Mouse (Mus musculus): Measurements from ENCODE around the gene Npl. TPM values are rescaled to one million over a fixed set of nuclear protein-coding genes. Genes with fewer than 3 reads are reported as not detected.
"Not testable (repeated sequence)": the region's sequence is repeated elsewhere in the genome, so short reads cannot be mapped to it uniquely, and the experiment has no call there.

The Npl gene
- polyA plus RNA-seq, 1 experiment, result 3.8 TPM

- Histone ChIP-seq H3K4me3 (replicated peaks; ENCODE audit: insufficient read depth, low read depth, low read length) (no peak overlapping the region), H3K4me1 (ENCODE audit: control insufficient read depth, insufficient read depth, low read length) (no peaks in the 10 kb centered on the region), H3K27me3 (ENCODE audit: control insufficient read depth, insufficient read depth, low read length) (no peaks in the 10 kb centered on the region), H3K27ac (ENCODE audit: insufficient read depth, low read length) (no peak overlapping the region)
- TF ChIP-seq POLR2A (IDR thresholded peaks at IDR 0.05; ENCODE audit: borderline replicate concordance, insufficient read depth, low read length), result no peak
- TF ChIP-seq CTCF (IDR thresholded peaks at IDR 0.05; ENCODE audit: borderline replicate concordance, insufficient read depth, low read depth, low read length), result no peak
- 28% methylated on average over 4 of the region's 4 CpGs for WGBS
- no peak for DNase-seq
Measured at GRCm38 (mm10) chr1:153493338-153493737, 56.5 kb downstream of the Npl start.

- no peak overlapping the region for H3K27ac ChIP-seq (ENCODE audit: insufficient read depth, low read length)
- H3K27me3 ChIP-seq (ENCODE audit: control insufficient read depth, insufficient read depth, low read length), result no peaks in the 10 kb centered on the region
- H3K4me1 ChIP-seq (ENCODE audit: control insufficient read depth, insufficient read depth, low read length), result no peaks in the 10 kb centered on the region
- TF ChIP-seq POLR2A (IDR thresholded peaks at IDR 0.05; ENCODE audit: borderline replicate concordance, insufficient read depth, low read length) (no peak), CTCF (IDR thresholded peaks at IDR 0.05; ENCODE audit: borderline replicate concordance, insufficient read depth, low read depth, low read length) (no peak)
- 87% methylated on average over 1 of the region's 1 CpGs for WGBS
- no peak for DNase-seq
- H3K4me3 ChIP-seq (replicated peaks; ENCODE audit: insufficient read depth, low read depth, low read length), result no peak overlapping the region
Measured at GRCm38 (mm10) chr1:153491822-153492221, 58.0 kb downstream of the Npl start.

GRCm38 (mm10) chr1:153491345-153491744, 58.5 kb downstream of the Npl start:
- WGBS, result 93% methylated on average over 2 of the region's 2 CpGs
- DNase-seq, result no peak

GRCm38 (mm10) chr1:153489963-153490362, 59.9 kb downstream of the Npl start:
- TF ChIP-seq POLR2A (IDR thresholded peaks at IDR 0.05; ENCODE audit: borderline replicate concordance, insufficient read depth, low read length) (no peak), CTCF (IDR thresholded peaks at IDR 0.05; ENCODE audit: borderline replicate concordance, insufficient read depth, low read depth, low read length) (no peak)
- 84% methylated on average over 4 of the region's 4 CpGs for WGBS
- no peak for DNase-seq
- Histone ChIP-seq H3K4me1 (ENCODE audit: control insufficient read depth, insufficient read depth, low read length) (peaks cover 4% of the 10 kb centered on the region; the same call in 1 of the 2 replicates), H3K27me3 (ENCODE audit: control insufficient read depth, insufficient read depth, low read length) (no peaks in the 10 kb centered on the region), H3K27ac (ENCODE audit: insufficient read depth, low read length) (no peak overlapping the region), H3K4me3 (replicated peaks; ENCODE audit: insufficient read depth, low read depth, low read length) (no peak overlapping the region)

More at GRCm38 (mm10) chr1:153491345-153491744, 58.5 kb downstream of the Npl start:
- no peaks in the 10 kb centered on the region for H3K4me1 ChIP-seq (ENCODE audit: control insufficient read depth, insufficient read depth, low read length)
- H3K27ac ChIP-seq (ENCODE audit: insufficient read depth, low read length), result no peak overlapping the region
- TF ChIP-seq POLR2A (IDR thresholded peaks at IDR 0.05; ENCODE audit: borderline replicate concordance, insufficient read depth, low read length) (no peak), CTCF (IDR thresholded peaks at IDR 0.05; ENCODE audit: borderline replicate concordance, insufficient read depth, low read depth, low read length) (no peak)
- no peaks in the 10 kb centered on the region for H3K27me3 ChIP-seq (ENCODE audit: control insufficient read depth, insufficient read depth, low read length)
- H3K4me3 ChIP-seq (replicated peaks; ENCODE audit: insufficient read depth, low read depth, low read length), result no peak overlapping the region

- H3K4me1 ChIP-seq (ENCODE audit: control insufficient read depth, insufficient read depth, low read length), result peaks cover 4% of the 10 kb centered on the region; the same call in 1 of the 2 replicates
- H3K27me3 ChIP-seq (ENCODE audit: control insufficient read depth, insufficient read depth, low read length), result no peaks in the 10 kb centered on the region
- TF ChIP-seq POLR2A (IDR thresholded peaks at IDR 0.05; ENCODE audit: borderline replicate concordance, insufficient read depth, low read length) (no peak), CTCF (IDR thresholded peaks at IDR 0.05; ENCODE audit: borderline replicate concordance, insufficient read depth, low read depth, low read length) (no peak)
- WGBS, result 57% methylated on average over 2 of the region's 2 CpGs
- no peak overlapping the region for H3K4me3 ChIP-seq (replicated peaks; ENCODE audit: insufficient read depth, low read depth, low read length)
- H3K27ac ChIP-seq (ENCODE audit: insufficient read depth, low read length), result no peak overlapping the region
- DNase-seq, result no peak
Measured at GRCm38 (mm10) chr1:153489540-153489939, 60.3 kb downstream of the Npl start.

- H3K27me3 ChIP-seq (ENCODE audit: control insufficient read depth, insufficient read depth, low read length), result no peaks in the 10 kb centered on the region
- TF ChIP-seq CTCF (IDR thresholded peaks at IDR 0.05; ENCODE audit: borderline replicate concordance, insufficient read depth, low read depth, low read length) (no peak), POLR2A (IDR thresholded peaks at IDR 0.05; ENCODE audit: borderline replicate concordance, insufficient read depth, low read length) (no peak)
- H3K4me3 ChIP-seq (replicated peaks; ENCODE audit: insufficient read depth, low read depth, low read length), result no peak overlapping the region
- DNase-seq, result no peak
- peaks cover 4% of the 10 kb centered on the region; the same call in 1 of the 2 replicates for H3K4me1 ChIP-seq (ENCODE audit: control insufficient read depth, insufficient read depth, low read length)
- WGBS, result 48% methylated on average over 7 of the region's 7 CpGs
- no peak overlapping the region for H3K27ac ChIP-seq (ENCODE audit: insufficient read depth, low read length)
Measured at GRCm38 (mm10) chr1:153489132-153489531, 60.7 kb downstream of the Npl start.

GRCm38 (mm10) chr1:153487500-153487879, 62.4 kb downstream of the Npl start, which contains the start of gene Dhx9:
Gene Dhx9 (minus strand): TSS chr1:153487660.
- Histone ChIP-seq H3K27me3 (ENCODE audit: control insufficient read depth, insufficient read depth, low read length) (no peaks in the 10 kb centered on the region), H3K27ac (ENCODE audit: insufficient read depth, low read length) (peak within 1 kb of the TSS; percentile 13; the same call in 1 of the 2 replicates), H3K4me1 (ENCODE audit: control insufficient read depth, insufficient read depth, low read length) (peaks cover 4% of the 10 kb centered on the region; the same call in 1 of the 2 replicates), H3K4me3 (replicated peaks; ENCODE audit: insufficient read depth, low read depth, low read length) (peak within 1 kb of the TSS; percentile 69)
- TF ChIP-seq POLR2A (IDR thresholded peaks at IDR 0.05; ENCODE audit: borderline replicate concordance, insufficient read depth, low read length) (peak; percentile 97), CTCF (IDR thresholded peaks at IDR 0.05; ENCODE audit: borderline replicate concordance, insufficient read depth, low read depth, low read length) (no peak)
- peak; percentile 97 to 98 for DNase-seq
- 1% methylated on average over 35 of the region's 35 CpGs for WGBS

- WGBS, result under 1% methylated on average over 64 of the region's 64 CpGs
- Histone ChIP-seq H3K4me3 (replicated peaks; ENCODE audit: insufficient read depth, low read depth, low read length) (peak overlapping the region; percentile 69), H3K4me1 (ENCODE audit: control insufficient read depth, insufficient read depth, low read length) (peaks cover 4% of the 10 kb centered on the region; the same call in 1 of the 2 replicates)
Measured at GRCm38 (mm10) chr1:153486767-153487499, 62.9 kb downstream of the Npl start.

GRCm38 (mm10) chr1:153486120-153486519, 63.7 kb downstream of the Npl start:
- peak overlapping the region; percentile 69 for H3K4me3 ChIP-seq (replicated peaks; ENCODE audit: insufficient read depth, low read depth, low read length)
- H3K27me3 ChIP-seq (ENCODE audit: control insufficient read depth, insufficient read depth, low read length); H3K4me1 ChIP-seq (ENCODE audit: control insufficient read depth, insufficient read depth, low read length); H3K27ac ChIP-seq (ENCODE audit: insufficient read depth, low read length); DNase-seq: not testable (repeated sequence)
- whole genome bisulfite sequencing, result 9% methylated on average over 6 of the region's 6 CpGs

More at GRCm38 (mm10) chr1:153486767-153487499, 62.9 kb downstream of the Npl start:
- Histone ChIP-seq H3K27me3 (ENCODE audit: control insufficient read depth, insufficient read depth, low read length) (no peaks in the 10 kb centered on the region), H3K27ac (ENCODE audit: insufficient read depth, low read length) (peak overlapping the region; percentile 13; the same call in 1 of the 2 replicates)
- DNase-seq, result peak in 1 of 2 experiments; percentile 52
- no peak for TF ChIP-seq POLR2A (IDR thresholded peaks at IDR 0.05; ENCODE audit: borderline replicate concordance, insufficient read depth, low read length)
- no peak for TF ChIP-seq CTCF (IDR thresholded peaks at IDR 0.05; ENCODE audit: borderline replicate concordance, insufficient read depth, low read depth, low read length)

Data from cerebellum, adult 2 months (tissue).